Mouse (Mus musculus): ENCODE data around the gene Thumpd2. TPM values are rescaled to one million over a fixed set of nuclear protein-coding genes. Genes with fewer than 3 reads are reported as not detected.

Thumpd2 gene
- polyA plus RNA-seq, 1 experiment from 2014 or later, result 12.5 TPM

DNA sequence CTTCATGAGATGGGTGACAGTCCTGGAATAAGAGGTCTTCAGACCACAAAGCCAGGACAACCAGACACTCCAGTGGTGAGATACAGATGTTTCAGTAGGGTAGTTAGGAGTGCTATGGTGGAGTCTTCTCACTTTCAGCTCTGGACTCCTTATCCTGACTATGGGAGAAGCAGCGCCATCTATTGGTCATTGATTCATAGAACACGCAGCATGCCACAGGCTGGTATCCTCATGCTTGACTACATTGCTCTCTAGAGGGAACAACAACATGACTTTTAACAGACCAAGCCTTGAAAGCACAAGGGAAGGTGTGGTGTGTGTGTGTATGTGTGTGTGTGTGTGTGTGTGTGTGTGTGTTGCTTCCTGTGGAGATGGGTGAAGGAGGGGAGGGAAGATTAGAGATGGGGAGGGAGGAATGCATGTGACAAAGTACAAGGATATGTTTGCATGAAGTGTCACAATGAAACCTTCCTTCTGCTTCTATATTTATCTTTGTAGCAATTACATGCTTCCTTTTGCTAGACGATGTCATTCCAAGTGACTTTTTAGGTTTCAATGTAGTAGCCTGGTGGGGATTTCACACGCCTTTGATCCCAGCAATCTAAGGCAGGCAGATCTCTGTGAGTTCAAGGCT lies 49.0 kb downstream of the Thumpd2 start:
- 38% methylated on average over 4 of the region's 4 CpGs for WGBS
- H3K4me3 ChIP-seq, result no peak overlapping the region
- no peaks in the 10 kb centered on the region for H3K27me3 ChIP-seq (ENCODE audit: insufficient read depth, poor library complexity, severe bottlenecking)
- H3K9me3 ChIP-seq, result no peaks in the 10 kb centered on the region
- no peak overlapping the region for H3K27ac ChIP-seq
- H3K36me3 ChIP-seq, result no peaks in the 10 kb centered on the region
- peaks cover 15% of the 10 kb centered on the region for H3K4me1 ChIP-seq
- DNase-seq (ENCODE audit: low spot score), result no peak

GRCm38 (mm10) chr17:81010844-81011685 lies 53.8 kb downstream of the Thumpd2 start:
- peak; percentile 77 for DNase-seq (ENCODE audit: low spot score)
- WGBS, result 43% methylated on average over 18 of the region's 18 CpGs
- peak overlapping the region; percentile 49; the same call in 1 of the 2 replicates for H3K27ac ChIP-seq

GRCm38 (mm10) chr17:81010199-81010598 lies 54.7 kb downstream of the Thumpd2 start:
- Histone ChIP-seq H3K36me3 (no peaks in the 10 kb centered on the region), H3K27ac (no peak overlapping the region), H3K27me3 (ENCODE audit: insufficient read depth, poor library complexity, severe bottlenecking) (no peaks in the 10 kb centered on the region), H3K4me3 (no peak overlapping the region), H3K4me1 (peaks cover 32% of the 10 kb centered on the region), H3K9me3 (no peaks in the 10 kb centered on the region)
- 67% methylated on average over 3 of the region's 3 CpGs for WGBS
- DNase-seq (ENCODE audit: low spot score), result no peak

More at GRCm38 (mm10) chr17:81010844-81011685, 53.8 kb downstream of the Thumpd2 start:
- H3K4me3 ChIP-seq, result peak overlapping the region; percentile 16; the same call in 1 of the 2 replicates
- no peaks in the 10 kb centered on the region for H3K36me3 ChIP-seq
- H3K9me3 ChIP-seq, result no peaks in the 10 kb centered on the region
- H3K4me1 ChIP-seq, result peaks cover 28% of the 10 kb centered on the region
- H3K27me3 ChIP-seq (ENCODE audit: insufficient read depth, poor library complexity, severe bottlenecking), result no peaks in the 10 kb centered on the region

- DNase-seq (ENCODE audit: low spot score), result no peak
Observed at GRCm38 (mm10) chr17:81009112-81009511, 55.8 kb downstream of the Thumpd2 start.

GRCm38 (mm10) chr17:81005292-81005691 lies 59.6 kb downstream of the Thumpd2 start:
- H3K4me3 ChIP-seq, result no peak overlapping the region
- WGBS, result 54% methylated on average over 8 of the region's 8 CpGs
- H3K4me1 ChIP-seq, result peaks cover 29% of the 10 kb centered on the region
- H3K27me3 ChIP-seq (ENCODE audit: insufficient read depth, poor library complexity, severe bottlenecking), result no peaks in the 10 kb centered on the region
- H3K9me3 ChIP-seq, result no peaks in the 10 kb centered on the region
- H3K27ac ChIP-seq, result peak overlapping the region; percentile 83
- H3K36me3 ChIP-seq, result no peaks in the 10 kb centered on the region
- DNase-seq (ENCODE audit: low spot score), result no peak

More at GRCm38 (mm10) chr17:81009112-81009511, 55.8 kb downstream of the Thumpd2 start:
- Histone ChIP-seq H3K27me3 (ENCODE audit: insufficient read depth, poor library complexity, severe bottlenecking) (no peaks in the 10 kb centered on the region), H3K4me3 (no peak overlapping the region), H3K4me1 (peaks cover 43% of the 10 kb centered on the region), H3K9me3 (no peaks in the 10 kb centered on the region), H3K36me3 (no peaks in the 10 kb centered on the region), H3K27ac (no peak overlapping the region; the same call in 1 of the 2 replicates)
- WGBS, result 85% methylated on average over 10 of the region's 10 CpGs

DNA sequence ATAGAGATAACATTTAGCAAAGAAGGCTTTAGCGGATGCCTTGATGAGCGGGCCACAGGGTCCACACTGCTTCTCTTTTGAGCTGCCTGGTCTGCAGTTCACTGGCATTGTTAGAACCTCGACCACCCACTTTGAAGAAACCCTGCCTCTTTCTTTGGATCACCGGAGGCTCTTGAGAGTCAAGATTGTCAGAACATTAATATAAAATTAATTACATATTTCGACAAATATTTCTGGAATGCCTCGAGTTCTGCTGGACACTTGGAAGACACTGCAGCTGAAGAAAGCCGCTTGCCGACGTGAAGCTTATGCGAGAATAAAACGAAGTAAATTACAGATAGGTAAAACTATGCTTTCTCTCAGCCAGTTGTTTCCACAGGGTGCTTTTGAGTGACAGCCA lies 60.4 kb downstream of the Thumpd2 start:
- H3K4me1 ChIP-seq, result peaks cover 23% of the 10 kb centered on the region
- H3K36me3 ChIP-seq, result no peaks in the 10 kb centered on the region
- WGBS, result 76% methylated on average over 11 of the region's 11 CpGs
- H3K27ac ChIP-seq, result peak overlapping the region; percentile 83; the same call in 1 of the 2 replicates
- H3K4me3 ChIP-seq, result no peak overlapping the region
- H3K27me3 ChIP-seq (ENCODE audit: insufficient read depth, poor library complexity, severe bottlenecking), result no peaks in the 10 kb centered on the region
- no peak for DNase-seq (ENCODE audit: low spot score)
- no peaks in the 10 kb centered on the region for H3K9me3 ChIP-seq

DNA sequence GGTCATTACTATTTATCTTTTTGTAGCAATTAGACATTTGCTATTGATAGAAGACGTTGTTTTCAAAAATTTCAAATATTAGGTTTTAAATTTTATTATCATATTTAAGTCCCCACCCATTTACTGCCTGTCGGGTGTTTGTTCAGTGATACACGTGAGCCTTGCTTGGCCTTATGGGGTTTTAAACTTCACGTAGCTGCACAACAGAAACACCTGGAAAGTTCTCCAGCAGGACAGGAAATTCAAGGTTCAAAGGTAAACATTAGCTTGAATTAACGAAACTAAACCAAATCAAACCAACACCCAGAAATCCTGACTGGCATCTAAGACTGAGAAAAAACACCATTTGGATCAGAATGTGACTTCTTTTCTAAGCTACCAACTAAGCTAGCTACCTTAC lies 62.8 kb downstream of the Thumpd2 start:
- DNase-seq (ENCODE audit: low spot score), result no peak
- Histone ChIP-seq H3K36me3 (no peaks in the 10 kb centered on the region), H3K4me3 (no peak overlapping the region), H3K4me1 (peaks cover 20% of the 10 kb centered on the region), H3K27ac (no peak overlapping the region), H3K27me3 (ENCODE audit: insufficient read depth, poor library complexity, severe bottlenecking) (no peaks in the 10 kb centered on the region), H3K9me3 (no peaks in the 10 kb centered on the region)
- 81% methylated on average over 5 of the region's 5 CpGs for WGBS

DNA sequence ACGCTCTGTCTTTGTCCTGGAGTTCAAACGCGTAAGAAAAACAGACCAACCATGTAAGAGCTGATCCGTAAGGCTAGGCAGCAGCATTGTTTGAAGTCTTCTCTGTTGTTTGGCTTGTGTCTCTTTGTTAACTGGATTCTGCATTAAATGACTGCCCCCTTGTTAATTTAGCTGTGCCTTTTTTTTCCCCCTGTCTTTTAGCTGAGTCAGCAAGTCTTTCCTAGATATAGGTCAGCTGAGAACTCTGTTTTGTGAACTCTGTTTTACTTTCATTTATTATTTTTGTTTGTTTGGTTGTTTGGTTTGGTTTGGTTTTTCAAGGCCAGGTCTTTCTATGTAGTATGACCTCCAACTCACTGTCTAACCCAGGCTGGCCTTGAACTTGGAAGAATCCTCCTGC lies 63.2 kb downstream of the Thumpd2 start:
- Histone ChIP-seq H3K4me3 (no peak overlapping the region), H3K9me3 (no peaks in the 10 kb centered on the region), H3K36me3 (no peaks in the 10 kb centered on the region; the same call in 1 of the 2 replicates), H3K27ac (no peak overlapping the region), H3K4me1 (peaks cover 20% of the 10 kb centered on the region), H3K27me3 (ENCODE audit: insufficient read depth, poor library complexity, severe bottlenecking) (no peaks in the 10 kb centered on the region)
- WGBS, result 92% methylated on average over 4 of the region's 4 CpGs
- DNase-seq (ENCODE audit: low spot score), result no peak

- Histone ChIP-seq H3K27me3 (ENCODE audit: insufficient read depth, poor library complexity, severe bottlenecking) (no peaks in the 10 kb centered on the region), H3K9me3 (no peaks in the 10 kb centered on the region), H3K4me1 (peaks cover 18% of the 10 kb centered on the region), H3K36me3 (peaks cover 2% of the 10 kb centered on the region; the same call in 1 of the 2 replicates), H3K4me3 (no peak overlapping the region), H3K27ac (no peak overlapping the region)
- DNase-seq (ENCODE audit: low spot score), result no peak
- WGBS, result 75% methylated on average over 12 of the region's 12 CpGs
Observed at GRCm38 (mm10) chr17:81001010-81001409, 63.9 kb downstream of the Thumpd2 start.

DNA sequence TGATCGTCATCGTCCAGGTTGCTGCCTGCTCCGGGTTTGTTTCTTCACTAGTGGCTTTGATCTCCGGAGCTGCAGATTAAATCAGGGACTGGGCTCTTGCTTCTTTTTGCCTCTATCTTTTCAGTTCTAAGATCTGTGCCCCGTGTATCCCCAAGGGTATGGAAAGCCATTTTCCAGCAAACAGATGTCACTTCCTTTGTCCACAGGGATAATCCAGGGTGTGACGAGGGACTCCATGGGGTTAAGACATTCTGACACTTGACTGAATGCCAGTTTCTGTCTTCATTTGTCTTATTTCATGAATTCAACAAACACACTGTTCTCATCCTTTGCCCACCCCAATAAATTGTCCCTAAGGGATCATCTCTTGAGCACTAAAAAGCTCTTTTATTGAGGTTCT lies 65.9 kb downstream of the Thumpd2 start:
- H3K27me3 ChIP-seq (ENCODE audit: insufficient read depth, poor library complexity, severe bottlenecking), result no peaks in the 10 kb centered on the region
- DNase-seq (ENCODE audit: low spot score), result no peak
- H3K4me1 ChIP-seq, result peaks cover 2% of the 10 kb centered on the region; the same call in 1 of the 2 replicates
- no peak overlapping the region for H3K4me3 ChIP-seq
- H3K9me3 ChIP-seq, result no peaks in the 10 kb centered on the region
- WGBS, result 64% methylated on average over 6 of the region's 6 CpGs
- no peak overlapping the region for H3K27ac ChIP-seq
- peaks cover 3% of the 10 kb centered on the region; the same call in 1 of the 2 replicates for H3K36me3 ChIP-seq

GRCm38 (mm10) chr17:80997226-80997625 lies 67.7 kb downstream of the Thumpd2 start:
- Histone ChIP-seq H3K4me1 (no peaks in the 10 kb centered on the region; the same call in 1 of the 2 replicates), H3K4me3 (no peak overlapping the region), H3K36me3 (peaks cover 3% of the 10 kb centered on the region; the same call in 1 of the 2 replicates), H3K27ac (no peak overlapping the region), H3K9me3 (no peaks in the 10 kb centered on the region), H3K27me3 (ENCODE audit: insufficient read depth, poor library complexity, severe bottlenecking) (no peaks in the 10 kb centered on the region)
- 56% methylated on average over 2 of the region's 2 CpGs for WGBS
- no peak for DNase-seq (ENCODE audit: low spot score)

DNA sequence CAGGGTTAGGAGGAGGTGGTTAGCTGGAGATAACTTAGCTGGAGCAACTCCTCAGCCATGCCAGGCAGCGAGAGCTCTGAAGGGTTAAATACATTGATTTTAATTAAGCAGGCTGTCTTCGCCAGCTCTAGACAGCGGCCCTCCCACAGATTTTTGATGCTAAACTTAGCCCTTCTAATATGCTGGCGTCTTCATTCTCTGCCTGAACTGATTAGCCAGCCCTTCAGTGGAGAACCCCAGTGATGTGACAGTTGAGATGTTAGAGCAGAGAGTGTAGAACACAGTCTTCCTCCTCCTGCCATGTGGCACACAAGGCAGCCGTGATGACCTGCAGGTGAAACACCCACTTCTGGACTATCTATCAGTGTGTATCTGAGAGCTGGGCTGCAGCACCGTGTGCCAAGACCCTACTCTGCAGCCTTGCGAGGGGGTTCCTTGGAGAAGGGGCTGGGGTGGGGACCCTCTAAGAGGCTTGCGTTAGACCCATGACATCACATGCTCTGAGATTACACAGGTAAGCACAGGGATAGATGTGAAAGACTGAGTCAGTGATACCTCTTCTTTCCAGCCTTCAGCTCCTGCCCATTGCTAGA lies 73.3 kb downstream of the Thumpd2 start:
- H3K27me3 ChIP-seq (ENCODE audit: insufficient read depth, poor library complexity, severe bottlenecking), result no peaks in the 10 kb centered on the region
- WGBS, result 41% methylated on average over 8 of the region's 8 CpGs
- no peaks in the 10 kb centered on the region for H3K9me3 ChIP-seq
- no peak for DNase-seq (ENCODE audit: low spot score)
- peaks cover 9% of the 10 kb centered on the region for H3K4me1 ChIP-seq
- no peak overlapping the region for H3K4me3 ChIP-seq
- H3K27ac ChIP-seq, result 0 out of 2 replicates have a peak overlapping the region, but pooled peaks have one; percentile 22
- 0 out of 2 replicates have a peak, but pooled peaks cover 3% of the 10 kb centered on the region for H3K36me3 ChIP-seq

DNA sequence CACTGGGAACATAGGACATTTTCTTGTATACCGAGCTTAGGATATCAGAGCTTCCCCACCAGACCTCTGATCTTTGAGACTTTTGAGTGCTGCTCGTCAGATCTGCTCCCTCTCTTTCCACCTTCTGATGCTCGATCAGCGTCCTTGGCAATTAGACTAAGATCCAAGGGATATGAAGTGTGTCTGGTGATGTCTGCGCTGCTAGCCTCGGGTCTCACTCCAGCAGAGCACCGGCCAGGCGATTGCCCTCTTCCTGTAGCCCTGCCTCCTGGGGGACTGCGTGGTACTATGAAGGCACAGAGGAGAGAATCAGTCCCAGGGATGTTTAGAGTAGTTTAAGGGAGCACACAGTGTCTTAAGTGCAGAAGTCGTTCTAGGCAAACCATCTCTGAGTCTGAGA lies 81.9 kb downstream of the Thumpd2 start:
- no peak overlapping the region for H3K27ac ChIP-seq
- no peaks in the 10 kb centered on the region for H3K36me3 ChIP-seq
- no peak for DNase-seq (ENCODE audit: low spot score)
- no peak overlapping the region for H3K4me3 ChIP-seq
- 78% methylated on average over 10 of the region's 10 CpGs for WGBS
- no peaks in the 10 kb centered on the region for H3K27me3 ChIP-seq (ENCODE audit: insufficient read depth, poor library complexity, severe bottlenecking)
- H3K4me1 ChIP-seq, result peaks cover 9% of the 10 kb centered on the region; the same call in 1 of the 2 replicates
- no peaks in the 10 kb centered on the region for H3K9me3 ChIP-seq
